Mouse (Mus musculus) Patski (cell line): ENCODE results near the gene E4f1. TPM values are rescaled to one million over a fixed set of nuclear protein-coding genes. Genes with fewer than 3 reads are reported as not detected.
A peak's percentile ranks its signal among the peaks of the same experiment; 100 is the strongest.

ENCODE experiments used
- ATAC-seq: fragments of 100-300 bp; one replicate; pipeline ENCODE4 v1.8.0; 2021
- CTCF ChIA-PET: fragments of 350-600 bp; sonication (Branson Sonifier 250); formaldehyde crosslinking; loops from one replicate; lab custom pipeline; 2022; ENCODE audit warnings: inconsistent platforms; lab: Charles Lee
- POLR2A ChIA-PET: fragments of 350-600 bp; sonication (Branson Sonifier 250); formaldehyde crosslinking; loops from one replicate; lab custom pipeline; 2022; ENCODE audit warnings: antibody characterized with exemption, inconsistent platforms; lab: Charles Lee
- DNase-seq: peaks from one replicate; pipeline ENCODE4 v3.0.0-alpha.2; 2011; ENCODE audit warnings: low read depth, low spot score
- H3K27me3 ChIP-seq: fragments of 371-371 bp; one replicate; pipeline ENCODE4 v1.5.1; 2021
- CTCF ChIP-seq: fragments of 100-300 bp; IDR thresholded peaks from one replicate; pipeline ENCODE4 v1.5.1; 2021
- in situ Hi-C: fragments of 300-500 bp; cut with MboI; formaldehyde crosslinking; loops from 3 replicates; pipeline ENCODE4 v1.11.1; 2018; ENCODE audit warnings: low pct_unique_long_range_greater_than_20kb, mixed read lengths
- polyA plus RNA-seq: library from polyadenylated mRNA; unstranded; gene quantifications from one replicate; pipeline ENCODE4 v1.2.3, GENCODE M21; 2021

Gene E4f1
- 36.9 TPM for polyA plus RNA-seq

DNA sequence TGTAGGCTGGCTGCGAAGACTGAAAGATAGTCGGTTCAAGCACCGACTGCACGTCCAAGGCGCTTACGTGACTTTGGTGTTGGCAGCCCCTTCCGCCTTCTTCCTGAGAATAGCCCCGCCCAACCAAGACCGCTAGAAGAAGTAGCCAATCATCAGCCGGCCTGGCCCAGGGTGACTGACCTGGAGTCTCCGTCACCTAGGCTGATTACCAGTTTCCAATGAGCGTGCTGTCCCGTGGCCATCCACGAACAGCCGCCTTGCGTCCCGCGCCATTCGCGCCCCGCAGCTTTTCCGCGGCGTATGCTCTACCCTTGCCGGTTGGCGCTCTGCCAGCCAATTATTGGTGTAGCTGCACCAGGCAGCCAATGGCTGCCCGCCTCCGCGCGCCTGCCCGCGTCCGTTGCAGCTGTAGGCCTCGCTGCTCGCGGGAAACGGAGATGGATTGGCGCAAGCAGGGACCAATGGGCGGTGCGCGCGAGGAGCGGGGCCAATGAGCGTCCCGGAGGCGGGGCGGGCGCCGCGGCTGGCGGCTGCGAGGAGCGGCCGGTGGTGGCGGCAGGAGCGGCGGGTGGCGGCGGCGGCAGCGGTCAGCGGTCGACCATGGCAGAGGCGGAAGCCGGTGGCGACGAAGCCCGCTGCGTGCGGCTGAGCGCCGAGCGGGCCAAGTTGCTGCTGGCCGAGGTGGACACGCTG, at the start of gene E4f1, which contains the start of gene Pgp:
E4f1 (minus strand) TSS at position 404 of the 693 bp plus-strand sequence.
Pgp (plus strand) TSS at position 483 of the 693 bp plus-strand sequence.
- TF ChIP-seq CTCF = no peak
- ATAC-seq = peak; percentile 91
- CTCF ChIA-PET = interaction anchor here (1.0 kb wide), 1 partner anchor 8 kb away, joined by 3 read pairs; no protein-coding TSS in a partner anchor
- POLR2A ChIA-PET = interaction anchor here (2.4 kb wide), 1 partner anchor 16 kb away, joined by 12 read pairs; no protein-coding TSS in a partner anchor
- in situ Hi-C loops = loop anchor here (10.0 kb wide), 1 partner anchor 185 kb away; the partner anchor contains the start of genes Npw and Slc9a3r2
- DNase-seq = peak; percentile 83
- H3K27me3 ChIP-seq = no peaks in the 10 kb centered on the region

- TF ChIP-seq CTCF = no peak
- ChIA-PET CTCF (interaction anchor here (2.0 kb wide), 1 partner anchor 35 kb away, joined by 10 read pairs; the partner anchor contains the start of gene Mlst8), POLR2A (interaction anchor here (1.3 kb wide), 1 partner anchor 7 kb away, joined by 7 read pairs; no protein-coding TSS in a partner anchor)
- no peaks in the 10 kb centered on the region for H3K27me3 ChIP-seq
- DNase-seq = no peak
- ATAC-seq = no peak
- in situ Hi-C loops = no loop called here
These were observed 44.5 kb upstream of the E4f1 start for GRCm38 (mm10) chr17:24514270-24515257.

GRCm38 (mm10) chr17:24513609-24514008, 43.5 kb upstream of the E4f1 start:
- no peak for TF ChIP-seq CTCF
- DNase-seq = no peak
- ChIA-PET POLR2A (interaction anchor here (0.5 to 1.7 kb wide), 3 partner anchors 8 to 96 kb away, joined by 3 to 7 read pairs (median 3); partner anchors contain the start of gene Traf7), CTCF (interaction anchor here (1.0 to 2.0 kb wide), 4 partner anchors 9 to 34 kb away, joined by 4 to 10 read pairs (median 4); partner anchors contain the start of genes Mlst8 and Traf7)
- ATAC-seq = no peak
- in situ Hi-C loops = no loop called here
- H3K27me3 ChIP-seq = no peaks in the 10 kb centered on the region

DNA sequence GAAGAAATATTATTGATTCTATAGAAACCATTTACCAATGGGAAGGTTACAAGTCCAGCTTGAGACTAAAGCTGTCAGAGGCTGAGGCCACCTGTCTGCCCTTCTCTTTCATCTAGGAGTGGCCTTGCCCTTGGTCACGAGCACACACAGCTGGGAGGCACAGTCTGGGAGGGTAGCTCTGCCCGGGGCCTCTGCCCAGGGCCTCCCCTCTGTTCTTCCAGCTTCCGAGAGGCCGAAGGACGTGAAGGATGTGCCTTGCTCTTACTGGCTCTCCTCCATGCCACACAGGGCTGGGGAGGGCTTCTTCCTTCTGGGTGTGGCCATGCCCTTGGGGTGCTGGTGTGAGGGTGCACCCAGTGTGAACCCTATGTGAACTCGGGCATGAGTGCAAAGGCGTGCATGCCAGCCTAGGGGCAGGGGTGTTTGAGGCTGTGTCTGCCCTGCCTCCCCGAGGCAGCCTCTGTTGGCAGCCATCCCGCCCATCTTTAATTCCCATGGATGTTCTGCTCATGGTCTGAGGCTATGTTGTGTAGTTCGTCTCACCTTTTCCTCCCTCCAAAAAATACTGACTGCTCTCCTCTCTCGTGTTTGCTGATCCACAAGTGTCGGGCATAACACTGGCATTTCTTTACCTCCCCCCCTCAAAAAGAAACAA, 37.8 kb upstream of the E4f1 start:
- in situ Hi-C loops = no loop called here
- ChIA-PET CTCF (interaction anchor here (1.2 kb wide), 1 partner anchor 13 kb away, joined by 5 read pairs; no protein-coding TSS in a partner anchor), POLR2A (no interaction called here)
- DNase-seq = no peak
- TF ChIP-seq CTCF = no peak
- no peak for ATAC-seq
- H3K27me3 ChIP-seq = no peaks in the 10 kb centered on the region

- in situ Hi-C loops = no loop called here
- no peak for DNase-seq
- POLR2A ChIA-PET = no interaction called here
- no peaks in the 10 kb centered on the region for H3K27me3 ChIP-seq
- CTCF ChIA-PET = interaction anchor here (1.2 kb wide), 1 partner anchor 12 kb away, joined by 5 read pairs; no protein-coding TSS in a partner anchor
- no peak for TF ChIP-seq CTCF
- no peak for ATAC-seq
These were observed 37.1 kb upstream of the E4f1 start for GRCm38 (mm10) chr17:24507129-24507664.

DNA sequence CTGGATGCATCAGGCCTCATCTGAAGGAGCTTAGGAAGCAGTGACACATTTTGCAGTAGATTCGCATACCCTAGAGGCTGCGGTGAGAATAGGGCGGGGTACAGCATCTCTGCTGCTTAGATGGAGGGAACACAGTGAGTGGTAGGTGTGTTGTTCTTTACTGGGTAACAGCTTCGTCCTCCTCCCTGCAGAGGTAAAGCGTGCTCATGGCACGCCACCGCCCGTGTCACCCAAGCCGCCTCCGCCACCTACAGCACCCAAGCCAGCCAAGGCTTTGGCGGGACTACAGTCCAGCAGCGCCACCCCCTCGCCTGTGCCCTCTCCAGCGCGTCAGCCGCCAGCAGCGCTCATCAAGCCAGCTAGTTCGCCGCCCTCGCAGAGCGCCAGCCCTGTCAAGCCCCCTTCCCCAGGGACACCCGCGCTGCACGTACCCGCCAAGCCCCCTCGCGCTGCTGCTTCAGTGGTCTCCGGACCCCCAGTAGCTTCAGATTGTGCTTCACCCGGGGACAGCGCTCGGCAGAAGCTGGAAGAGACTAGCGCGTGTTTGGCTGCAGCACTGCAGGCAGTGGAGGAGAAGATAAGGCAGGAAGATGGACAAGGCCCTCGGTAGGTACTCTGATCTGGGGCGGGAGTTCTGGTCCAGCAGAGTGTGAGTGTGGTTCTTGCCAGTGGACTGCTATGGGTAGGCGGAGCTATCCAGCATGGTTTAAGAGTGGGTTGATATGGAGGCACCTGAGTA, 36.4 kb upstream of the E4f1 start:
- no peak for TF ChIP-seq CTCF
- POLR2A ChIA-PET = no interaction called here
- no peaks in the 10 kb centered on the region for H3K27me3 ChIP-seq
- in situ Hi-C loops = no loop called here
- no peak for DNase-seq
- no peak for ATAC-seq
- CTCF ChIA-PET = interaction anchor here (1.2 kb wide), 1 partner anchor 11 kb away, joined by 5 read pairs; no protein-coding TSS in a partner anchor

DNA sequence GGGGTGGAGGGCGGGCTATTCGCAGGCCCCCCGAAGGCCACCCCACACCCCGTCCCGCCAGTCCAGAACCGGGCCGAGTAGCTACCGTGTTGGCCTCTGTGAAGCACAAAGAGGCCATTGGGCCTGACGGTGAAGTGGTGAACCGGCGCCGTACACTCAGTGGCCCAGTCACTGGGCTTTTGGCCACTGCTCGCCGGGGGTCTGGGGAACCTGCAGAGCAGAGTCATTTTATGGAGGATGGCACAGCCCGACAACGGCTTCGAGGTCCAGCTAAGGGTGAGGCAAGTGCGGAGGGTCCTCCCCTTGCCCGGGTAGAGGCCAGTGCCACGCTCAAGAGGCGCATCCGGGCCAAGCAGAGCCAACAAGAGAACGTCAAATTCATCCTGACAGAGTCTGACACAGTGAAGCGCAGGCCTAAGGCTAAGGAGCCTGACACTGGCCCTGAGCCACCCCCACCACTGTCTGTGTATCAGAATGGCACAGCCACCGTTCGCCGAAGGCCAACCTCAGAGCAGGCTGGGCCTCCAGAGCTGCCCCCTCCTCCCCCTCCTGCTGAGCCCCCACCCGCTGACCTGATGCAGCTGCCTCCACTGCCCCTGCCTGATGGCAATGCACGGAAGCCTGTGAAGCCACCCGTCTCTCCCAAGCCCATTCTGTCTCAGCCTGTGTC, 35.3 kb upstream of the E4f1 start:
- in situ Hi-C loops = no loop called here
- no peaks in the 10 kb centered on the region for H3K27me3 ChIP-seq
- no peak for ATAC-seq
- DNase-seq = no peak
- TF ChIP-seq CTCF = no peak
- POLR2A ChIA-PET = no interaction called here
- CTCF ChIA-PET = interaction anchor here (0.7 to 1.4 kb wide), 2 partner anchors 11 to 44 kb away, joined by 3 read pairs; no protein-coding TSS in a partner anchor

DNA sequence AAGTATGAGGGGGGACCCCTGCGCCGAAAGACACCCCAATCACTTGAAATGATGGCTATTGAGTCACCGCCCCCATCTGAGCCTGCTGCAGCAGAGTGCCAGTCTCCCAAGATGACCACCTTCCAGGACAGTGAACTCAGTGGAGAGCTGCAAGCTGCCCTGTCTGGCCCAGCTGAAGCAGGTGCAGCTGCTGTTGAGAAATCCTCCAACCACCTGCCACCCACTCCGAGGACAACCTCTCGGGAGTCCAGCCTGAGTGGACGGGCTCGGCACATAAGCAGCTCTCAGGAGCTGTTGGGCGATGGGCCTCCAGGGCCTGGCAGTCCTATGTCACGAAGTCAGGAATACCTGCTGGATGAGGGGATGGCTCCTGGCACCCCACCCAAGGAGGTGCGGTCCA, 34.0 kb upstream of the E4f1 start:
- no peak for ATAC-seq
- TF ChIP-seq CTCF = no peak
- no peaks in the 10 kb centered on the region for H3K27me3 ChIP-seq
- in situ Hi-C loops = no loop called here
- ChIA-PET CTCF (interaction anchor here (1.1 kb wide), 2 partner anchors 9 to 32 kb away, joined by 3 to 4 read pairs; no protein-coding TSS in a partner anchor), POLR2A (interaction anchor here (1.0 kb wide), 1 partner anchor 8 kb away, joined by 3 read pairs; no protein-coding TSS in a partner anchor)
- DNase-seq = no peak
